Mouse (Mus musculus) cortical plate, adult 2 months (tissue): Measurements from ENCODE around the gene 1700001C19Rik. TPM values are rescaled to one million over a fixed set of nuclear protein-coding genes. Genes with fewer than 3 reads are reported as not detected.

Experiments
- H3K27ac ChIP-seq: fragments of 200-500 bp; 2 replicates; pipeline ENCODE4 v1.5.1; 2012; ENCODE audit warnings: low read length, control low read depth, inconsistent platforms; ENCODE audit not compliant: insufficient read depth
- H3K4me1 ChIP-seq: fragments of 200-500 bp; 2 replicates; pipeline ENCODE4 v1.6.1; 2011; ENCODE audit warnings: low read length; ENCODE audit not compliant: control insufficient read depth, insufficient read depth
- H3K4me3 ChIP-seq: fragments of 200-500 bp; 2 replicates; pipeline ENCODE4 v1.5.1; 2011; ENCODE audit warnings: mild to moderate bottlenecking, low read length, control low read depth; ENCODE audit not compliant: insufficient read depth
- CTCF ChIP-seq: fragments of 200-500 bp; IDR thresholded peaks from 2 replicates; pipeline ENCODE4 v1.5.1; 2011; ENCODE audit warnings: mild to moderate bottlenecking, control low read depth, low read length; ENCODE audit not compliant: insufficient read depth; ENCODE audit errors: extremely low read depth
- POLR2A ChIP-seq: fragments of 200-500 bp; IDR thresholded peaks from 2 replicates; pipeline ENCODE4 v1.6.1; 2011; ENCODE audit warnings: mild to moderate bottlenecking, low read length, control low read depth; ENCODE audit not compliant: insufficient read depth; ENCODE audit errors: extremely low read depth
- polyA plus RNA-seq: library from polyadenylated mRNA; depleted of rRNA; stranded (reverse); fragments of >200 nt; gene quantifications from 2 replicates; pipeline ENCODE4 v1.2.3, GENCODE M21; 2012

Gene 1700001C19Rik
- polyA plus RNA-seq, 1 experiment = 0.33 TPM

GRCm38 (mm10) chr17:47464248-47464965 is 27.2 kb upstream of the 1700001C19Rik start:
- TF ChIP-seq CTCF (no peak), POLR2A (no peak)
- Histone ChIP-seq H3K4me1 (no peaks in the 10 kb centered on the region), H3K4me3 (no peak overlapping the region), H3K27ac (no peak overlapping the region)

DNA sequence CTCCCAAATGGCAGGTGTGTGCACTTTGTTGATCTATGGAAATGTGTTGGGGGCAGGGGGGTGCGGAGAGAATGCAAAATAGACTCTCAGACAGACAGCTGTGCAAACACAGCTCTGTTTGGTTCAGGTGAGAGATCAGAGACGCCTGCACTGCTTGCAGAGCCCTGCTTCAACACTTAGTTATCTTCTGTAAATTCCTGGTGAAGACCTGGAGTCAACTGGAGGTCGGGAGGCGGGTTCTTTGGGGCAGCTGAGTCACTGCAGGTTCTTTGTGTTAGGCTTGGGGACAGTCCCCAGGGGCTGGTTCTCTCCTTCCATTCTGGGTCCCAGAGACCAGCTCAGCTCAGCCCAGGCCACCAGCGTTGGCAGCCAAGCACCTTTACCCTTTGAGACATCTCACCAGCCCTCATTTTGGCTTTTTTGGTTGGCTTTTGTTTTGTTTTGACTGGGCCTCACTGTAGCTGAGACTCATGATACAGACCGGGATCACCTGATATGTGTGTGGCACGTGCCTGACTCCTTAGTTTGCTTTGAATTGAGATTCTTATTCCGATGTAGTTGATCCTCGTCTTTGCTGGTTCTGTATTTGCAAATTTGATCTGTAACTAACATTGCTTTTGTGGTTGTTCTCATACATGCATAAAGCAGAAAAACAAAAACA is 25.7 kb upstream of the 1700001C19Rik start:
- no peak overlapping the region for H3K4me3 ChIP-seq
- no peak for TF ChIP-seq CTCF
- no peak for TF ChIP-seq POLR2A
- no peak overlapping the region for H3K27ac ChIP-seq
- no peaks in the 10 kb centered on the region for H3K4me1 ChIP-seq

GRCm38 (mm10) chr17:47462209-47462608 is 25.0 kb upstream of the 1700001C19Rik start:
- H3K4me3 ChIP-seq = no peak overlapping the region
- no peaks in the 10 kb centered on the region for H3K4me1 ChIP-seq
- TF ChIP-seq CTCF (no peak), POLR2A (no peak)
- no peak overlapping the region for H3K27ac ChIP-seq

- Histone ChIP-seq H3K27ac (no peak overlapping the region), H3K4me3 (no peak overlapping the region), H3K4me1 (no peaks in the 10 kb centered on the region)
- TF ChIP-seq CTCF = no peak
- TF ChIP-seq POLR2A = no peak
Measured at GRCm38 (mm10) chr17:47461688-47462087, 24.5 kb upstream of the 1700001C19Rik start.

DNA sequence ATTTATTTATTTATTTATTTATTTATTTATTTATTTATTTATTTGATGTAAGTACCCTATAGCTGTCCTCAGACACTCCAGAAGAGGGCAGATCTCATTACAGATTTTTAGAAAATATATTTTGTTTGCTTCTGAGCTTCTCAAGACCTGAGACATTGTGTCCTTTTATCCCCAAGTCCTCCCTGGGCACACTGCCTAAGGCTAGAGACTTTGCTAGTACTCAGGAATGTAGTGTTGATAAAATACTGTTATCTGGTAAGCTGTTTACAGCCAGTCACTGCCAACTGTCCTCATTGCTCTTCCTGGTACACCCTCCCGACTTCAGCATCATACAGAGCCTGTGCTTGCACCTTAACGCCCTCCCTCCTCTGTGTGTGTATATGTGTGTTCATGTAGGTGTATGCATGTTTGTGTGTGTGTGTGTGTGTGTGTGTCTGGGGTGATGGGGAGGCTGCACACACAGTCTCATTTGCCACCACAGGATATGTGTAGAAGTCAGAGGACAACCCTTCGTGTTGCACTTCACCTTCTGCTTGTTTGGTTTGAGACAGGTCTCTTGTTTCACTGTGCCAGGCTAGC is 22.3 kb upstream of the 1700001C19Rik start:
- H3K4me1 ChIP-seq = no peaks in the 10 kb centered on the region
- TF ChIP-seq CTCF (no peak), POLR2A (no peak)
- no peak overlapping the region for H3K4me3 ChIP-seq
- no peak overlapping the region for H3K27ac ChIP-seq

DNA sequence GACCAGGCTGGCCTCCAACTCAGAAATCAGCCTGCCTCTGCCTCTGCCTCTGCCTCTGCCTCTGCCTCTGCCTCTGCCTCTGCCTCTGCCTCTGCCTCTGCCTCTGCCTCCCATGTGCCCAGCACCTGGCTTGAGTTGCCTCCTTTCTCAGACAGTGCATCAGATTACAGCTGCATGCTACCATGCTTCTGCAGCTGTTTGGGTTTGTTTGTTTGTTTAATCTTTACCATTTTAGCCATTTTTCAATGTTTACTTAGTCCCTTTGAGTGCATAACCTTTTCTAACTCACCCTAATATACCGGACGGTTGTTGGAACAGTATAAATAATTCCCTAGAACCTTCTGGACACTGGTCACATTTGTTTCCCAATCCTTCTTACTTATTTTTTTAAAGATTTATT is 21.8 kb upstream of the 1700001C19Rik start:
- Histone ChIP-seq H3K27ac (no peak overlapping the region), H3K4me3 (no peak overlapping the region), H3K4me1 (no peaks in the 10 kb centered on the region)
- TF ChIP-seq POLR2A (no peak), CTCF (no peak)

GRCm38 (mm10) chr17:47458310-47458709 is 21.1 kb upstream of the 1700001C19Rik start:
- Histone ChIP-seq H3K27ac (no peak overlapping the region), H3K4me1 (no peaks in the 10 kb centered on the region), H3K4me3 (no peak overlapping the region)
- no peak for TF ChIP-seq CTCF
- TF ChIP-seq POLR2A = no peak

- no peak overlapping the region for H3K4me3 ChIP-seq
- no peak overlapping the region for H3K27ac ChIP-seq
- TF ChIP-seq POLR2A (no peak), CTCF (no peak)
- no peaks in the 10 kb centered on the region for H3K4me1 ChIP-seq
Measured at GRCm38 (mm10) chr17:47454675-47455074, 17.5 kb upstream of the 1700001C19Rik start.

- Histone ChIP-seq H3K4me3 (no peak overlapping the region), H3K27ac (no peak overlapping the region), H3K4me1 (no peaks in the 10 kb centered on the region)
- TF ChIP-seq CTCF (no peak), POLR2A (no peak)
Measured at GRCm38 (mm10) chr17:47452886-47453285, 15.7 kb upstream of the 1700001C19Rik start.

GRCm38 (mm10) chr17:47450880-47451565 is 13.8 kb upstream of the 1700001C19Rik start:
- no peaks in the 10 kb centered on the region for H3K4me1 ChIP-seq
- no peak for TF ChIP-seq POLR2A
- TF ChIP-seq CTCF = no peak
- no peak overlapping the region for H3K27ac ChIP-seq
- H3K4me3 ChIP-seq = no peak overlapping the region
